Mouse (Mus musculus) Patski (cell line): ENCODE data around the gene Sqstm1. TPM values are rescaled to one million over a fixed set of nuclear protein-coding genes. Genes with fewer than 3 reads are reported as not detected.
"Not testable (repeated sequence)": the region's sequence is repeated elsewhere in the genome, so short reads cannot be mapped to it uniquely, and the experiment has no call there.

Experiments
- ATAC-seq: fragments of 100-300 bp; one replicate; pipeline ENCODE4 v1.8.0; 2021
- CTCF ChIA-PET: fragments of 350-600 bp; sonication (Branson Sonifier 250); formaldehyde crosslinking; loops from one replicate; lab custom pipeline; 2022; ENCODE audit warnings: inconsistent platforms; lab: Charles Lee
- POLR2A ChIA-PET: fragments of 350-600 bp; sonication (Branson Sonifier 250); formaldehyde crosslinking; loops from one replicate; lab custom pipeline; 2022; ENCODE audit warnings: antibody characterized with exemption, inconsistent platforms; lab: Charles Lee
- DNase-seq: peaks from one replicate; pipeline ENCODE4 v3.0.0-alpha.2; 2011; ENCODE audit warnings: low read depth, low spot score
- H3K27me3 ChIP-seq: fragments of 371-371 bp; one replicate; pipeline ENCODE4 v1.5.1; 2021
- CTCF ChIP-seq: fragments of 100-300 bp; IDR thresholded peaks from one replicate; pipeline ENCODE4 v1.5.1; 2021
- in situ Hi-C: fragments of 300-500 bp; cut with MboI; formaldehyde crosslinking; loops from 3 replicates; pipeline ENCODE4 v1.11.1; 2018; ENCODE audit warnings: low pct_unique_long_range_greater_than_20kb, mixed read lengths
- polyA plus RNA-seq: library from polyadenylated mRNA; unstranded; gene quantifications from one replicate; pipeline ENCODE4 v1.2.3, GENCODE M21; 2021

Sqstm1 gene
- polyA plus RNA-seq, 1 experiment from 2014 or later, result 530 TPM

DNA sequence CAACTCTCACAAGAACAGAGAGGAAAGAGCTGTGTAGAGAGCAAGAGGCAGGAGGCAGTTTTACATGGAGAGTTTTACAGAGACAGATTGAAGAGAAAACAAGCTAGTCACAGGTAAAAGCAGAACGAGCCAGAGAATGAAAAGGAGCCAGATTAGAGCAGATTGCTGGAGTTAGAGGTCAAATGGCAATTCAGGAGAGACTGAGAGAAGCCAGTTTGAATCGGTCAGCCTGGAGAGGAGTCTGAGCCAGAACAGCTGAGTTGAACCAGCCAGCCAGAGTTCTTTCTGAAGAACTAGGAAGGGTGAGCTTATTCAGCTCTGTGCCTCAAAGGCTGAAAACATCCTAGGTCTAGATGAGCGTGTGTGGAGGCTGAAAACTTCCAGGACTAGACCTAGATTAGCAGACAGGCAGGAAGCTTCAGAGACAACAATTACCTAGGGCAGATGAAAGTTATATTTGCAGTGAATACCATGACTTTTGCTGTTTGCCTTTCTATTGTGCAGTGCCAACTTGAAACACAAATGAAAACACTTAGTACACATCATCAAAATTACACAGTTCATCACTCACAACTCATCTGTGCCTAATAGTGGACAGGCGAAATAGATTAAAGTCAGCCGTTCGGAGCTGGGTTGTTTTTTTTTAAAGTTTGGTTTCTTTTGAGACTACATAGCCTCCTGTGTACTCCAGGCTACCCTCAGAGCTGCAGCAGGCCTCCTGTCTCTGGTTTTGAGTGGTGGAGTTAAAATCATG, 30.0 kb downstream of the Sqstm1 start:
- no peaks in the 10 kb centered on the region for H3K27me3 ChIP-seq
- ChIA-PET CTCF (interaction anchor here (2.4 kb wide), 1 partner anchor 19 kb away, joined by 7 read pairs; no protein-coding TSS in a partner anchor), POLR2A (no interaction called here)
- DNase-seq (no peak), ATAC-seq (no peak)
- in situ Hi-C loops, result no loop called here
- no peak for TF ChIP-seq CTCF

DNA sequence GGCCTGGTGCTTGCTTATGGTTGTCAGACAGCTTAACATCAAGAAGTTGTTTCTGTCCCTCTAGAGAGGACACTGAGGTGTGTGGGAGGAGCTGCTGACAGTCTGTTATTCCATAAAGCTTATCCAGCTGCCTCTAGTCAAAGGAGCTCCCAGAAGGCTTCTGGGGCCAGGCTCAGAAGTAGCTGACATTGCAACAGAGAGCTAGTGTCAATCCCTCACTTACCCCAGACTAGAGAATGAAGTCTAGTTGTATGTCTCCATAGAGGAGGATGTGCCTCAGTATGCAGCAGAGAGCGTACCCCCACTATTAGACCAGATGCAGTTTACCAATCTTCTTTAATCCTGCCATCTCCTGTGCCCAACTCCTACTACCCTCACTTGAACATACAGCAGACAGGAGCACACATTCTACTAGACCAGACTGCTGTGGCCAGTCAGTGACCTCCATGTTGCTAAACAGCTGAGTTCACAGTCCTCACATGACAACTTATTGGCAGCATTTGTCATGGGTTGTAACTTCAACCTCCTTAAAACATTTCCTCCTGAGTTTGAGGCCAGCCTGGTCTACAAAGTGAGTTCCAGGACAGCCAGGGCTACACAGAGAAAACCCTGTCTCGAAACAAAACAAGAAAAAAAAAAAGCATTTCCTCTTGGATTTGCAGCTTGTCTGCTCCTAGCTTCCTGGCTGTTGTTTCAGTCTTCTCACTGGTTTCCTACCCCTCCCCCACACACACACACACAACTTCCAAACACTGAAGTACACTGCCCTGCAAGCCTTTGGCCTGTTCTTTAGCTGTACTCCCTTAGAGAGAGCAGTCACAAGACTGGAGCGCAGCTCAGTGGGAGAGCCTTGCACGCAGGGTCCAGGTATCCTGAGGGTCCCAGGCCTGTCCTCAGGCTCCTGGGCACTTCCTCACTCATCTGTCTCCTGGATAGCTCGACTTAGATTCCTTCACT, 31.8 kb downstream of the Sqstm1 start:
- in situ Hi-C loops, result no loop called here
- ChIA-PET CTCF (interaction anchor here (1.1 to 2.4 kb wide), 2 partner anchors 17 to 34 kb away, joined by 3 to 7 read pairs; no protein-coding TSS in a partner anchor), POLR2A (interaction anchor here (0.6 kb wide), 1 partner anchor 292 kb away, joined by 4 read pairs; no protein-coding TSS in a partner anchor)
- H3K27me3 ChIP-seq, result no peaks in the 10 kb centered on the region
- no peak for DNase-seq
- no peak for ATAC-seq
- TF ChIP-seq CTCF, result no peak

DNA sequence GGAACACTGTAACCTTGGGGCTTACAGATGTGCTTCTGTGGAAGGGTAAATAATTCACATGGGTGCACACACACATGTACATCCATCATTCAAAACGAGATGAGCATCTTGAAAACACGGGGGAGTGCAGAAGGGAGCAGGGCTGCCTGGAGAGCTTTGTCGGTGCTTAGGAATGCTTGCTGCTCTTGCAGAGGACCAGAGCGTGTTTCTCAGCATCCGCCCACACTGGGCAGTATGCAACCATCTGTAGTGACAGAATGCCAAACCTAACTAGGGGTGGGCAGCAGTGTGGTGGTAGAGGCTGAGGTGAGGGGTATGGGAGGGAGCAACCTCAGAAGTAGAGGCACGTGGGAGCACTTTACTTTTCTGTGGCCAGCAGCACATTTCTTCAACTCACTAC, 33.5 kb downstream of the Sqstm1 start:
- no peaks in the 10 kb centered on the region for H3K27me3 ChIP-seq
- in situ Hi-C loops, result no loop called here
- ChIA-PET CTCF (interaction anchor here (1.0 to 5.1 kb wide), 4 partner anchors 11 to 47 kb away, joined by 3 to 23 read pairs (median 4); no protein-coding TSS in a partner anchor), POLR2A (no interaction called here)
- no peak for TF ChIP-seq CTCF
- ATAC-seq (peak; percentile 14), DNase-seq (no peak)

DNA sequence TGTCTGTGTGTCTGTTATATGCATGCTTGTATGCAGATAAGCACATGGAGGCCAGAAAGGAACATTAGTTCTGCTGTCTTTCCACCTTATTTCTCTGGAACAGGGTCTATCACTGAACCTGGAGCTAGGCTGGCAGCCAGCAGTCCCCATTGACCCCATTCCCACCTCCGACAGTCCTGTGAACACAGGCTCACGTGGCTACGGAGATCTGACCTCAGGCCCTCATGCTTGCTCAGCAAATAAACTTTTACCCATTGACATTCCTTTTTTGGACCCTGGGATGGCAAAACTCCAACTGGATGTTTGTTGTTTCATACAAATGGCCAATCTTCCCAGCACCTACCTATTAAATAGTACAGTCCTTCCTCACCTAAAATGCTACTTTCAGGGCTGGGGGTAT, 34.3 kb downstream of the Sqstm1 start:
- CTCF ChIA-PET, result interaction anchor here (1.0 to 5.1 kb wide), 5 partner anchors 10 to 46 kb away, joined by 3 to 23 read pairs (median 4); no protein-coding TSS in a partner anchor
- in situ Hi-C loops, result no loop called here
- no peak for TF ChIP-seq CTCF
- ATAC-seq (no peak), DNase-seq (no peak)
- no peaks in the 10 kb centered on the region for H3K27me3 ChIP-seq
- POLR2A ChIA-PET, result no interaction called here

DNA sequence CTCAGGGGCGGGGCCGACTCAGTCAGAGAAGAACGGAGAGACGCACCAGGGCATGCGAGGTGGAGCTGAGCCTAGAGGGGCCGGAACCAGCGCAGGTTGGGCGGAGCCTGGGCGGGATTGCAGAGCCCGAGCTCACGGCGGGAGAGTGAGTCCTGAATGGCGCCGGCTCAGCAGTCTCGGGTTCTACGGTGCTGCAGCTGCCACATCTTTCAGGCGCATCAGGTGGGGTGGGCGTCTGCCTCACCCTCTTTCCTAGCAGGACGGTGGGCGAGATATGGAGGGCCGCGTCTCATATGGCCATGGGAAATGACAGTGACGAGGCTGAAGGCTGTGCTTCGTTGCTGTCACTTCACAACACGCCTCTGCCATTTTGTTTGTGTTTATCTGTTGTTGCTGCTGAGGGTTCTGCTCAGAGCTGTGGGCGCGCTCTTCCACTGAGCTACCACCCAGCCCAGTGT, 35.9 kb downstream of the Sqstm1 start:
- ChIA-PET POLR2A (interaction anchor here (1.0 to 1.4 kb wide), 2 partner anchors 10 to 38 kb away, joined by 3 read pairs; no protein-coding TSS in a partner anchor), CTCF (interaction anchor here (5.1 kb wide), 1 partner anchor 13 kb away, joined by 23 read pairs; no protein-coding TSS in a partner anchor)
- peak; percentile 96 for ATAC-seq
- TF ChIP-seq CTCF, result no peak
- DNase-seq, result peak; percentile 76
- no peaks in the 10 kb centered on the region for H3K27me3 ChIP-seq
- in situ Hi-C loops, result loop anchor here (5.0 kb wide), 1 partner anchor 193 kb away; no protein-coding TSS in a partner anchor

DNA sequence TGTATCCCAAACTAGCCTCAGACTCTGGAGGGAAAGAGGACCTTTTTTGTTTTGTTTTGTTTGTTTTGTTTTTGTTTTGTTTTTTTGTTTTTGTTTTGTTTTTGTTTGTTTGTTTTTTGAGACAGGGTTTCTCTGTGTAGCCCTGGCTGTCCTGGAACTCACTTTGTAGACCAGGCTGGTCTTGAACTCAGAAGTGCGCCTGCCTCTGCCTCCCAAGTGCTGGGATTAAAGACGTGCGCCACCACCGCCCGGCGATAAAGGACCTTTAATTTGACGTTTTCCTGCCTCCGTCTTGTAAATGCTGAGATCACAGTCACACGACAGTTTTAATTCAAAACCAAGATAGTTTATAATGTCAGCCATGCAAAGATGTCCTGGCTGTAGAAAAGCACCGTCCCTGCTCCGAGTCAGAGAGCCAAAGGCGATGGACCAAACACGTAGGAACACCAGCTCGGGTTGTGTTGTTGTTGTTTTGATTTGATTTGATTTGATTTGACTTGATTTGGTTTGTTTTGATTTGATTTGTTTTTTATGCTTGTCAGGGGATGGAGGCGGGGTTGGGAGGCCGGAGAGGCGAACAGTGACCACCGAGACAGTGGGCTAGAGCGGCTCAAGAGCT, 36.4 kb downstream of the Sqstm1 start, which contains the start of gene Mrnip:
TSS of gene Mrnip (plus strand) at position 334 of the 619 bp plus-strand sequence.
- POLR2A ChIA-PET, result interaction anchor here (0.7 to 1.4 kb wide), 4 partner anchors 9 to 39 kb away, joined by 3 read pairs; no protein-coding TSS in a partner anchor
- CTCF ChIA-PET, result interaction anchor here (5.1 kb wide), 1 partner anchor 12 kb away, joined by 23 read pairs; no protein-coding TSS in a partner anchor
- DNase-seq, result not testable (repeated sequence)

DNA sequence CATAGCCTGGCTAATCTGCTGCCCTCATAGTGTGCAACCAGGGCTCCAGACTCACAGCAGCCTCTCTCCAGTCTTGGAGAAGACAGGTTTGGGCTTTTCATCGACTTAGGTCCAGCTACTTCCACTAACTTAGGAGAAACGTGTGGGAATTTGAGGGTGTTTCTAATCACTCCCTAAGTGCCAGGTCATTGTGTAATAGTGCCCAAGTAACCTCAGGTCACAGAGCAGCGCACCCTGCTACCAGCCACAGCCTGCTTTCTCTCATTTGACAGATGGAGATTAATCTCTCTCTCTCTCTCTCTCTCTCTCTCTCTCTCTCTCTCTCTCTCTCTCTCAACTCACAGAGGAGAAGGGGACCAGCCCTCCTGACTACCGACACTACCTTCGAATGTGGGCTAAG, 42.3 kb downstream of the Sqstm1 start:
- H3K27me3 ChIP-seq, result no peaks in the 10 kb centered on the region
- DNase-seq (no peak), ATAC-seq (no peak)
- no peak for TF ChIP-seq CTCF
- ChIA-PET CTCF (interaction anchor here (1.1 kb wide), 1 partner anchor 14 kb away, joined by 4 read pairs; no protein-coding TSS in a partner anchor), POLR2A (interaction anchor here (0.7 kb wide), 1 partner anchor 39 kb away, joined by 6 read pairs; no protein-coding TSS in a partner anchor)
- in situ Hi-C loops, result no loop called here

More for the DNA sequence above, 36.4 kb downstream of the Sqstm1 start, which contains the start of gene Mrnip:
- peak; percentile 11 for ATAC-seq
- in situ Hi-C loops, result loop anchor here (5.0 kb wide), 1 partner anchor 193 kb away; no protein-coding TSS in a partner anchor
- not testable (repeated sequence) for H3K27me3 ChIP-seq

DNA sequence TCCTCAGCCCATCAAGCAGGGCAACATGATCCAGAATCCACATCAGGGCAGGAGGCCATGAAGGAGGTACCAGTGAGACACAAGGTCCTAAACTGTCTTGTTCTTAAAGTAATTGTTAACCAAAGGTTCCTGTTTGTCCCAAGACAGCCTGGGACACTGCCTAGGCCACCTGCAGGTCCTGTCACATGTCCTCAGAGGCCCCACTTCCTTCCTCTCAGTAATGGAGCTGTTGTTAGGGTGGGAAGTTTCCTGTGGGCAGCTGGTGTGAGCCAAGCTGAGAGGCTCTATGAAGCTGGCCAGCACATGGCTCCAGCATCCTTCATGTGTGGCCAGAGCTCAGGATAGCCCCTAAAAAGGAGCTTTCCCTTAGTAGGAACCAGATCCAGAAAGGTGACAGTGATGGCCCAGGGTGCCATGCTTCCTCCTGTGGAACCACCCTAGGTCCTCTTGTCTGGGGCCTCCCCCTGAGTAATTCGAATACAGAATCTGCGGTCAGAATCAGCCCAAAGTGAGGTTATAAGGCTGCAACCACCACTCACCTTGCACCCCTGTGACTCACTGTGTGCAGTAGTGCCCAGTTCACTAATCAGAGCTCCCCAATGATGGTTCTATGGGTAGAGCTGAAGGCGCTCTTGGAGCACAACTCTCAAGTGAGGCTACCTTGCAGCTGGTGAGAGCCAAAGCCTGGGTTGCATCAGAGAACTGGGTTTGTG, 48.1 kb downstream of the Sqstm1 start:
- in situ Hi-C loops, result loop anchor here (5.0 kb wide), 1 partner anchor 65 kb away; no protein-coding TSS in a partner anchor
- ChIA-PET CTCF (interaction anchor here (0.7 to 3.2 kb wide), 15 partner anchors 10 to 77 kb away, joined by 3 to 23 read pairs (median 7); partner anchors contain the start of gene Mrnip), POLR2A (interaction anchor here (0.6 to 1.2 kb wide), 5 partner anchors 14 to 64 kb away, joined by 3 read pairs; partner anchors contain the start of genes Mgat4b and Sqstm1)
- ATAC-seq, result no peak
- no peaks in the 10 kb centered on the region for H3K27me3 ChIP-seq
- DNase-seq, result no peak
- no peak for TF ChIP-seq CTCF
